Mouse (Mus musculus) cerebellum, adult 11 months (tissue): ENCODE results near the gene Nt5c.
"Not testable (repeated sequence)": the region's sequence is repeated elsewhere in the genome, so short reads cannot be mapped to it uniquely, and the experiment has no call there.

Experiments used
- DNase-seq: peaks from one replicate; pipeline ENCODE4 v3.0.0; 2022

The Nt5c gene

DNA sequence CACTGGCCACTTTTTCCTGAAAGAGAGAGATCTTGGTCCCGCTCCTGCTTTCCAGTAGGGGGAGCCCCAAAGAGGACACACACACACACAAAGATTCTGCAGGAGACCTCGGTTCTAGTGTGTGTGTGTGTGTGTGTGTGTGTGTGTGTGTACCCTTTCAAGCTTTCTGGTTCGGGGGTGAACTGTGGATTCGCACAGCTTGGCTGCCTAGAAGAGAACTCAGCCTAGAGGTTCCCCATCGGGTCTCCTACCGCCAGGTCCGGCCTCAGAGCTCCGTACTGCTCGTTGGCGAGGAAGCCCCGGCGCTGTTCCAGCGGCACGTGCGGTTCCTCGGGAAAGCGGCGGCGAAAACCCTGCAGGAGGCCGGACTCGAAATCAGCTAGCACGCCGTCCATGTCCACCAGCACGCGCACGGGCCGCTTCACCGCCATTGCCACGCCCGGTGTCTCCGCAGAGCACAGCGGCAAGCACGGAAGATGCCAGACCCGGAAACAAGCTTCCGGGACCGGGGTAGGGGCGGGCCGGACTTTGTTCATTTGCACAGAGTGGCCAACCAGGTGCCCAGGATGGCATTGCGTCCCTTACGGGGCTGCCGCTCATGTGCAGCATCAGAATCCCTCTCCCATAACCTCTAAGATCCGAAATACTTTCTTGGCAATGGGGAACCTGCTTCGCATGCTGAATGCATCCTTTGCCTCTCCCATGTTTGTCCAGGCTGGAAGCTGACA is at the start of gene Nt5c:
Gene Nt5c, minus strand, starts transcription at position 507 of the 728 bp plus-strand sequence.
- peak; percentile 81 for DNase-seq

DNA sequence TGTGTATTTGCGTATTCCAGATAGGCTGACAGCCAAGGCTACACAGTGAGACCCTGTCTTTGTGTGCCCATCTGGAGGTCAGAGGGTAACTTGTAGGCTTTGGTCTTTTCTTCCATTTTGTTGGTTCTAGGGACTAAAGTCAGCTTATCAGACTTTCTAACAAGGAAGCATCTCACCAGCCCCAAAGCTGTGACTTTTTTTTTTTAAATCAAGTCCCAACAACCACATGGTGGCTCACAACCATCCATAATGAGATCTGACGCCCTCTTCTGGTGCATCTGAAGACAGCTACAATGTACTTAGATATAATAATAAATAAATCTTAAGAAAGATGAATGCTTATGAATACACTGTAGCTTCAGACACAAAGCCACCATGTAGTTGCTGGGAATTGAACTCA is 46.4 kb upstream of the Nt5c start:
- no peak for DNase-seq

DNA sequence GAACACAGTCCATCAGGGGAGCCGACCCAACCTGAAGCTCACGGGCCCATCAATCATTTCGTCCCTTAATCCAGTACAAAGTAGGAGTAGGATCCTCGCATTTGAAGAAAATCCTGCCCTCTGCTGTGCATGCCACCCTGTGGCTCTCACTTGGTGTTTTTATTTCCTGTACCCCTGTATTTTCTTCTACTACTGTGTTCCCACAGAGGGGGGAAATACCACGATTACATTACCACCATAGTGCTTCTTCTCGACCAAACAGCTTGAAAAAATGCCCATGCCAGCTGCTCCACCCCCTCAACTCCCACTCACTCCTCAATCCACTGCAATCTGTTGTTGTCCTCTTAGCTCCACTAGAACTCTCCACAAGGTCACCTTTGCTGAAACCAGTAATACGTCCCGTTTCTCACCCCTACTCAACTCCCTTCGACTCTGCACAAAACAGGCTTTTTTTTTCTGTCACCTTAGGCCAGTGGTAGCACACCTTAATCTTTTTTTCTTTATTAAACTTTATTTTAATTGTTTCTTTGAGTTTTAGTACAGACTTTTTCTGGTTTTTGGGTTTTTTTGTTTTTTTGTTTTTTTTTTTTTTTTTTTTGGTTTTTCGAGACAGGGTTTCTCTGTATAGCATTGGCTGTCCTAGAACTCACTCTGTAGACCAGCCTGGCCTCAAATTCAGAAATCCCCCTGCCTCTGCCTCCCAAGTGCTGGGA is 45.4 kb upstream of the Nt5c start:
- DNase-seq = no peak

DNA sequence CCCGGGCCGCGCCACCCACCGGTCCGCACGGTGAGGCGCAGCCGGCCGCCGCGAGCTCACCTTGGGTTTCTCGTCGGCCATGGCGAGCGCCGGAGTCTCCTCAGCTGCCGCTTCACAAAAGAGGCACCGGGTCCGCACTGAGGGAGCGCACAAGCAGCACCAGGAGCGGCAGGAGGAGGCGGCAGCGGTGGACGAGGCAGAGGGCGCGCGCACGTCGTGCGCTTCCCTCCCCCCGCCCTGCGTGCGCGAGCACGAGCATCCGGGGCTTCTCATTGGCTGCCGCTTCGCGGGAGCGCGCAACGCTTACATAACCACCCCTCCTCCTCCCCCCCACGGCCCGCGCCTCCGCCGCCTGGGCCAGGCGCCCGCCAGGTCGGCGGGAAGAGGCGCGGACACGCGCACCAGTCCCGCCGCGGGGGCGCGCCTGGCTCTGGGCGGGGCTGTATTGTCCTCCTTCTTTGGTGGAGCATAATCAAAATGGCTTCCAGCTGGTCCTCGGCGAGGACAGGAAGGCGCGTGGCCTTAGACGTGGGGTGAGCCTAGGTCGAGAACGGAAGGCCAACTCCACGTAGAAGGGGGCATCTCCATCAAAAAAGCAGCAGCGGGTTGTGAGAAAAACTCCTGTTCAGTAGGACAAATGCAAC is 44.5 kb upstream of the Nt5c start, which contains the start of gene Sumo2:
Gene Sumo2, minus strand, starts transcription at position 239 of the 644 bp plus-strand sequence.
- peak; percentile 99 for DNase-seq

DNA sequence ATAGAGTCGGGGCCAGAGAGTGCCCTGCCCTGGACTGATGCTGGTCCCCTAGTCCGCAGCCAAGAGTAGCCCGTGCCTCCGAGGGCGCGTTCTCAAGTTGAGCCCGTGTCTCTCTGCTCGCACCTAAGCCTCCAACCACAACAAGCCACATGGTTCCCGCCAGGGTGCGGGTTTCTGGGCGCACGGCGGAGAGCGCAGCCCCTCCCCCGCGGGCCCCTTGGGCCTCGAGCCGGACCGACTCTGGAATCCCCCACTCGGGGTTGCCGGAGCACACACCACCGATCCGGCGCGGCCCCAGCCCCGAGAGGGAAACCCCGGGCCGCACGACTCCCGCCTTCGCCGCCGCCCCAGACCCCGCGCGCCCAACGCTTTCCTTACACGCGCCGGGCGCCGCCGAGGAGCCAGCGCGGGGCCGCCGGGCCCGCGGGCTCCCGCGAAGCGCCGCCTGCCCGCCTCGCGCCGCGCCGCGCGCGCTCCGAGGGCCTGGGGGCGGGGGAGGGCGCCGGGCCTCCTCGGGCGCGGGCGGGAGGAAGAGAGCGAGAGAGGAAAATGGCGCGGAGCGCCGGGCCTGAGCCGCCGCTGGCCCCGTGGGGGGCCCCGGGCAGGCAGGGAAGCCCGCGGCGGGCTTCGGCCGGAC is 43.9 kb upstream of the Nt5c start:
- peak; percentile 49 for DNase-seq

DNA sequence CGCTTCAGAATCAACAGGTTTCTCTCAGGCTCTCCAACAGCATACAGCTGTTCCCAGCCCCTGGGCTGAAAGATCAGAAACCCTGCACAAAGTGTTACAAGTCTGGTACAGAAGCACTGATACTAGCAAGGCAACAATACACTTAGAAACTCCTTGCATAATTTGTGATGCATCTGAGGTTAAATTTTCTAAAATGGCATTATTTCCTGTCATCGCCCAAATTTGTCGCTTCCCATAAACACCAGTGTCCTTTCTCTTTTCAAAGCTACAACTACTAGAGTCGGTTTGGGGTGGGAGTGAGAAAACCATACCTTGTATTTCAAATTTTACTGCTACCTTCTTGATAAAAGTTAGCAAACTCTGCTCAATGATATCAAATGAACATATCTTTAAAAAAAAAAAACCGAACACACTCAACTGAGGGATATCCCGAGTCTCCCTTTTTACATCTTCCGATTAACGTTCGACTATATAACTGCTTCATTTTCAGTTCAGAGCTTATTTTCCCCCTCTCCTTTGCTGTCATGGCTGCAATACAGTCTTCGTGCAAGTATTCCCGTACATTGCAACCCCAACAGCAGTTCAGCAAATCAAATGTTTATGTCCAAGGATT is 43.2 kb upstream of the Nt5c start:
- no peak for DNase-seq

DNA sequence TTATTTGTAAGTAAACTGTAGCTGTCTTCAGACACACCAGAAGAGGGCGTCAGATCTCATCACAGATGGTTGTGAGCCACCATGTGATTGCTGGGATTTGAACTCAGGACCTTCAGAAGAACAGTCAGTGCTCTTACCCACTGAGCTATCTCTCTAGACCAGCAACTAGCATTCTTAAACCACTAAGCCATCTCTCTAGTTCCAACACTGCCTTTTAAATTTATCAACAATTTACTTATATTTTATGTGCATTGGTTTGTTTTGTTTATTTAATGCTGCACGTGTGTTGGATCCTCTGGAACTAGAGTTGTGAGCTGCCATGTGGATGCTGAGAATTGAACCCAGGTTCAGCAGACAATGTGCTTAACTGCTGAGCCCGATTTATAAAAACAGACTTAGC is 34.8 kb upstream of the Nt5c start:
- not testable (repeated sequence) for DNase-seq

DNA sequence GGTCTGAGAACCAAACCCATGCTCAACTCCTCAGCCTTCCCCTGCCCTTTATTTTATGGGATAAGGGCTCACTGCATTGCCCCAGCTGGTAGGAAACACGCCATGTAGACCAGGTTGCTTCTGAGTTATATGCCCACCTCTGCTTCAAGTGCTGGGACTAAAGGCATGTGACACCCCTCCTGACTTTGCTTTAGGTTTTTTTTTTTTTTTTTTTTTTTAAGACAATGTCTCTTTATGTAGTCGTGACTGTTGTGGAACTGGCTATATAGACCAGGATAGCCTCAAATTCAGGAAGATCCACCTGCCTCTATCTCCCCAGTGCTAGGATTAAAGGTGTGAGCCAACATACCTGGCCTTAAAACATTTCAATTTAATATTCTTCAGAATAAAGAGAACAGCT is 31.0 kb upstream of the Nt5c start:
- DNase-seq = no peak

DNA sequence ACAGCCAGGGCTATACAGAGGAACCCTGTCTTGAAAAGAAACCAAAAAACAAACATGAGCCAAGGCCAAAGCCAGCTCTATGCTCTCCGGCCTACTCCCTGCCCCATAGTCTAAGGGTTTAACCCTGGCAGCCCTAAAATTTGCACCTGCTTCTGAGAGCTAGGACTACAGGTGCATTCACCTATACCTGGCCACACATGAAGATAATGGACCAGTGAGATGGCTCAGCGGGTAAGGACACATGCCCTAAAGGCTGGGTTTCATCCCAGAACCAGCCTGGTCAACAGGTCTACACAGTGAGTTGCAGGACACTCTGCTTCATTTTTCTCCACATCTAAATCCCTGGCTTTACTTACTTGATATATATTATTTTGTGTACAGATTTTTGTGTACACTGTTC is 30.6 kb upstream of the Nt5c start:
- no peak for DNase-seq

DNA sequence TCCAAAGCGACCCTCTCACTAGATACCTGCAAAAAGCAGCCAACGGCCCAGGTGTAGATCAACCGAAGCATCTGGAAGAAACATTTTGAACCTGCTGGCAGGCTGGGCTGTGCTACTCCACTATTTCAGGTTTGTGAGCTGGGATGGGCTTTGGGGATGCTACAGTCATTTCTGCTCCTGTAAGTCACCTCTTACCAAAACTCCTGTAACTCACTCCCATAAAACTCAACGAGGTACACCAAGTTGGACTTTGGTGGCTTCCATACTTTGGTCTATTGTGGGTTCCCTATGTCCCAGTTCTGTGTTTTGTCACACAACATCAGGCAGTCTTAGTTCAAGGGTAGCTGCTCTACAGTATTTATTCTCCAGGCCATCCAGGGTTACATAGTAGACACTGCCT is 29.4 kb upstream of the Nt5c start:
- DNase-seq = no peak

DNA sequence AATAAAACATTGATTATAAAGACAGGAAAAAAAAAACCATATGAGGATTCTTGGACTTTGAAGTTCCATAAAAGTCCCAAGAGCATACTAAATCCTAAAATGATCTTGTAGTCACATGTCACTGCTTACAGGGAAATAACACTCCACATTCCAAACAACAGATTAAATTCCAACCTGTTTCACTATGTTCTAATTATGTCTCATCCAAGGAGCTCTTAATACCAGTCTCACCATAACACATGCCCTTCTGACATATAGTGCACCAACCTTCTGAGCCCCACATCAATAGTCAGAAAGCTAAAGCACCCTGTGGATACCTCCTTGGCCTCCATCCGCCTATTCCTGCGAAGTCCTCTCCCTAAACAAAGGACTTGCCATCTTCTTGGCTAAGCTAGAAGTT is 28.6 kb upstream of the Nt5c start:
- no peak for DNase-seq

DNA sequence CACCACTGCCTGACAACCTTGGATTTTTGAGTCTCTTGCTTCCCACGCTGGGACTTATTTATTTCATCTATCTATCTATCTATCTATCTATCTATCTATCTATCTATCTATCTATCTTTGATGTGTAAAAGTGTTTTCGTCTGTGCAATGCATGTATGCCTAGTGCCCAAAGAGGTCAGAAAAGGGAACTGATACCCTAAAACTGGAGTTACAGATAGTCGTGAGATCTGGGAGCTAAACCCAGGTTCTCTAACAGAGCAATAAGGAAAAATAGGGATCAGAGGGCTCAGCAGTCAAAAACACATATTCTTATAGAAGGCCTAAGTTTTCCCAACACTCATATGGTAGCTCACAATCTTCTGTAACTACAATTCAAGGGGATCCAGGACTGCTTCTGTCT is 27.9 kb upstream of the Nt5c start:
- DNase-seq = no peak

DNA sequence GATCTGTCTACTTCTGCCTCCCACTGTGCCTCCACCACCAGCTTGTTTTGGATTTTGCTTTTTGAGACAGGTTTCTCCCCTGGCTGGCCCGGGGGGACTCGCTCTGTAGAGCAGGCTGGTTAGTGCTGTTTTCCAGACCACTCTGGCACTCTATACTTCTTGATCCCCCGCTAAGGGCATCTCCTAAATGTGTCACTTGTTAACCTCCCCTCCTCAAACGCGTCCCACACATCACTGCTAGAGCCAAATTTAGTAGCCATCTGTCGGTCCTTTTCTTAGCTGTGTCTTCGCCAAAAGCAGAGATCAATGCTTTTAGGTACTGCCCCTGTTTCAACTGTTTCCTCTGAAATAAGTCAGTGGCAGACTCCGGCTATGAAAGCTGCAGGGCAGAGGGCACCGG is 27.0 kb upstream of the Nt5c start:
- DNase-seq = no peak

DNA sequence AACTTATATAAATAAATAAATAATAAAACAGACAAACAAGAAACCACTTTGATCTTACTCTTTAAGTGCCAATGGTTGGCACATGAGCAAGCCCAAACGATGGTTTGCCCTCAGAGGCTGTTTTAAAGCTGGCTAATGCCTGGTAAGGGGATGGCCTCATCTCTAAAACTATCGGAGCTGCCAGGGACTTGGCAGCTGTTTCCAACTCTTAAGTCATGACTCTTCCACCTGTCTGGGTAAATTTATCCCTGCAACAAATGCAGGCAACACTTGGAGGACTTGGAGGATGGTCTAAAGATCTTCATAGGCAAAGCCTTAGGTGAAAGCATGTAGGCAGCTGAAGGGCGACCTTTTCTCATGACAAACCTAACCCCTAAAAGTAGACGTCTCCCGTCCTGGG is 25.3 kb upstream of the Nt5c start:
- DNase-seq = no peak

DNA sequence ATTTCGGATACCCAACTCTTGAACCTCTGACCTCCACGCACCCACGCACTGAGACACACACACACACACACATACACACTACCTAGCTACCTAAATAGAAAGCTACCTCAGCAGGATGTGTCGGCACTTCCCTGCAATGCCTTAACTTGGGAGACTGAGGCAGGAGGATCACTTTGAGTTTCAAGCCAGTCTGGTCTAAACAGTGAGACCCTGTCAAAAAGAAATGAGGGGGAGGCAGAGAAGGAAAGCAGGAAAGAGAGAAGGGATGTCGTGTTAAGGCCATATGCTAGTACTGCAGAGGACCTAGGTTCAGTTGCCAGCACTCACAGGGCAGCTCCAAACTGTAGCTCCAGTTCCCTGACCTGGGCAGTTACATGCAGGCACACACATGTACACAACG is 23.4 kb upstream of the Nt5c start:
- DNase-seq = no peak

DNA sequence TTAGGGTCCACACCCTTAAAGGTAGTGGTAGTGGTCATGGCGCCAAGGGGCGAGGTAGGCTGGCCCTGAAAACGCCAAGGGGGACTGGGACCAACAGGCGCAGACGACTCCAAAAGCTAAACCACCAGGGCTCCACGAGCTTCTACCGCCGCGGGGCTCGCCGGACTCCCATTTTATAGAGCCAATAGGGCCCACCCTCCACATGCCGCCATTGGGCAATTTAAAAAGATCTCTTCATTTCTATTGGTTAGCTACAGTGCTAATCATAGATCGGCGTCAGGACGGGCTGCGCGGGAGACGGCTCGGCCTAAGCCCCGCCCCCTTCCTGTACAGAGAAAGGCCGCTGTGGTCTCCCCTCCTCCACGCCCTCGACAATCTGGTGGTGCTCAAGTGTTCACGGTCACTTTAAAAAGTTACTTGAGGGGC is 22.6 kb upstream of the Nt5c start, which contains the start of gene Jpt1:
Gene Jpt1, minus strand, starts transcription at position 150 of the 426 bp plus-strand sequence.
- DNase-seq = peak; percentile 96

DNA sequence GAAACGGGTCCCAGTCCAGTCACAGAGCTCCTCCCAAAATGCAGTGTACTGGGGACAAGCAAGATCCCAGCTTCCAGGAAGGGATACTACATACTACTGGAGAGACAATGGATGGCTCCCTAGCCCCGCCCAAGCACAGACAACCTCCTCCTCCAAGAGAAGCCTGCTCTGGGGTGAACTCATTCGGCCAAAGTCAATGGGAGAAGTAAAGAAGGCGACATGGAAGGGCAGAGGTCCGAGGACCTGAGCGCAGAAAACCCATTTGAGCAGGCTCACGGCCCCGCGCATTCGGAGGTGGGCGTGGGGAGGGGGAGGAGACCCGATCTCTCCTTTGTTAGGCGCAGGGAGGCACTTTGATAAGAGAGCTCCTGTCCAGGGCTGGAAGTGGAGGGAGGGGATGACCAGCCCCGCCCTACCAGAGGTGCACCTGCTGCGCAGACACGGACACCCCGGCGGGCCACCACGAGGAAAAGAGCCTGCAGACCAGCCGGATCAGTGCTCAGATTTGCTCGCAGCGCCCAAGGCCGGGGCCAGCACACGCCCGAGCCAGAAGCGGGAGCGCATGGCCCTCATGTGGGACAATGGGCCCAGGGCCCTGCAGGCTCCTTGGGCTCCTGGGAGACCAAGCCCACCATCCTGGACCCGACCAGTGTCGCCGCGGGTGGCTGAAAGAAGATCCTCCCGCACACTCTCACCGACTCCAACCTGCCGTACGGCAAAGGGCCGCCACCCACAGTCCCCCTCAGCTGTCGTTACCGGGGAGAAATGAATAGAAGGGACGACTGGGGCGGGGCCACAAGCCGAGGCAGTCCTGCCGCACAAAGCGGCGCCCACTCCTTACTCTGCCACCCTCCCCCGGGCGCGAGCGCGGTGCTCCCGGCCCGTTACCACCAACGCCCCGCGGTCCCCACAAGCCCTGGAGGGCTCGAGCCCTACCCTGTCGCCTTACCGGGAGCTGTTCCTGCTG is 21.9 kb upstream of the Nt5c start:
- DNase-seq = no peak

DNA sequence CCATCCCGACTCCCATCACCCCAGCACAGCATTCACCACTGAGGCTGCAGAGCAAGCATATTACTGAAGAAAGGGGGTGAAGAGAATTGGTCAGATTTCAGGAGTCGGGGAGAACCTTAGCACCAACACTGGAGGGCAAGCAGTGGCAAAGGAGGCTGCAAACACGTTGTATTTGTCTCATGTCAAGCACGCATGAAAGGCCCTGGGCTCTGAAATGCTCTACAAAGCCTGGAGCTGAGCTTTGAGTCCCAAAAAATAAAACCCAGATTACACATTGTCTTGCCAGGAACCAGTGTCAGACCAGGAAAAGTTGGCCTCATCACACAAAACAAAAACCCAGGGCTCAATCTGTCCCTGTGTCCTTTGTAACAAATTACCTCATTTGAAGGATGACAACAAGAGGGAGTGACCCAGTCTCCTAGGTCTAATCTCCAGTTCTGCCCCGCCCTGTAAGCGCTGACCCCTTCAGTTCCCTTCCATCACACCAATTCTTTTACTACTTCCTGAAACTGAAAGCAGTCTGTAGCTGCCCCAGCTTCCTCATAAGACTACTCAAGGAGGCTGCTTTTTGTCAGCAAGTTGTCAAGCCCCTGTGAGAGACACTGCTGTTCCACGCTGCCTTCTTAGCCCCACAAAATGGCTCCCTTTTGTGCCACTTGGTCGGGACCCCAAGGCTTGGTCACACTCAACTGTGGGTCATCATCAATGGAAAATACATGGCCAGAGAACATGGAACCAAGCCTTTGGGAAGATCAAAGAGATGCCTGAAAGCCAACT is 20.9 kb upstream of the Nt5c start:
- DNase-seq = no peak

DNA sequence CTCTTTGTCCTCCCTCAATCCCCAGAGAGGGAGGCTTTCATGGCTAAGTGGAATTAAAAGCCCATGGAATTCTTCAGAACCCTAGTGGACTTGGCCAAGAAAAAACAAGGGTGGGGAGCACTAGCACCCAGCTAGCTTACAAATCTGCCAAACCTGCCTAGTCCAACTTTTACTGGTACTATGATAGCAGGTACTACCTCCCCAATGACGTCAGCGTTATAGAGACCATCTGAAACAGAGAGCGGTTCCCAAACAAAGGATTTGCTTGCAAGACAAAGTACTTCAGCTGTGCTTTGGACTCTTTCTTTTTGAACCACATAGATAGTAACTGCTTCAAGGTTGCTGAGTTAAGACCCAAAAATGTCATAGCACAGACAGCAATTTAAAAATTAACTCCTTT is 20.3 kb upstream of the Nt5c start:
- no peak for DNase-seq

DNA sequence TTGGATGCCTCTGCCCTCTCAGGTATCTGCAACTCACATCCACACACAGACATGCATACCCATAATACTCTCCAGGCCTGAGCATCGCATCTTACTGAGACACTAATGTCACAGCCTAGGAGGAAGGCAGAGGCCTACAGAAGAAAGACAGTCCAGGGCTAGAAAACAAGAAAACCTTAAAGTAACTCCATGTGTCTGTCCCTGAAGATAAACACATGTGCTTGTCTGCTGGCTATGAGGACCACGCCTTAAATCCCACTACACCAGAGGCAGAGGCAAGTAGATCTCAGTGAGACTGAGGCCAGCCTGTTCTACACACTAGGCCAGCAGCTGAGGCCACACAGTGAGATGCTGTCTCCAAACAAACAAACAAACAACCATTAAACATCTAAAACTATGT is 19.5 kb upstream of the Nt5c start:
- no peak for DNase-seq

DNA sequence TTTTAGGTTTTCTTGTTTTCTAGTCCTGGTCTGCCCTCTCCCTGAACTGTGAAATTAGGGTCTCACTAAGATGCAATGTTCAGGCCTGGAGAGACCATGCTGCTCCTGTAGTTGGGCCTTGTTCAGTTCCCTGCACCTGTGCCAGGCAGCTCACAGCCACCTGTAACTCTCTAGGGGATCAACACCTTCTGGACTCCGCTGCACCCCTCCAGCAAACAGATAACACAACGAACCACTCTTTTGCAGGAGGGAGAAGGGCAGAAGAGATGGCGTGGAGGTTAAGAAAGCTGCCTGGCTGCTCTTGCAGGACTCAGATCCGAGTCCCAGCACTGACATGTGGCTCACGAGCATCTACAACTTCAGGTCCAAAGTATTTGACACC is 18.8 kb upstream of the Nt5c start:
- no peak for DNase-seq
